Mouse (Mus musculus): ENCODE data around the gene Dlg1.

Gene Dlg1

GRCm38 (mm10) chr16:31737761-31738160 is 74.5 kb downstream of the Dlg1 start:
- no peak for DNase-seq (ENCODE audit: low spot score)

GRCm38 (mm10) chr16:31740271-31740670 is 77.0 kb downstream of the Dlg1 start:
- DNase-seq (ENCODE audit: low spot score), result no peak

GRCm38 (mm10) chr16:31740704-31741103 is 77.5 kb downstream of the Dlg1 start:
- no peak for DNase-seq (ENCODE audit: low spot score)

- DNase-seq (ENCODE audit: low spot score), result peak; percentile 53
Observed at GRCm38 (mm10) chr16:31750526-31750925, 87.3 kb downstream of the Dlg1 start.

- DNase-seq (ENCODE audit: low spot score), result no peak
Observed at GRCm38 (mm10) chr16:31754172-31755025, 91.2 kb downstream of the Dlg1 start.

- no peak for DNase-seq (ENCODE audit: low spot score)
Observed at GRCm38 (mm10) chr16:31755053-31755452, 91.8 kb downstream of the Dlg1 start.

- DNase-seq (ENCODE audit: low spot score), result no peak
Observed at GRCm38 (mm10) chr16:31756436-31756835, 93.2 kb downstream of the Dlg1 start.

- DNase-seq (ENCODE audit: low spot score), result no peak
Observed at GRCm38 (mm10) chr16:31757606-31758005, 94.4 kb downstream of the Dlg1 start.

- DNase-seq (ENCODE audit: low spot score), result no peak
Observed at GRCm38 (mm10) chr16:31759416-31759815, 96.2 kb downstream of the Dlg1 start.

- DNase-seq (ENCODE audit: low spot score), result no peak
Observed at GRCm38 (mm10) chr16:31766298-31766697, 103.1 kb downstream of the Dlg1 start.

GRCm38 (mm10) chr16:31766715-31767114 is 103.5 kb downstream of the Dlg1 start:
- peak; percentile 19 for DNase-seq (ENCODE audit: low spot score)

GRCm38 (mm10) chr16:31775924-31776323 is 112.7 kb downstream of the Dlg1 start:
- DNase-seq (ENCODE audit: low spot score), result no peak

- DNase-seq (ENCODE audit: low spot score), result no peak
Observed at GRCm38 (mm10) chr16:31781015-31781414, 117.8 kb downstream of the Dlg1 start.

GRCm38 (mm10) chr16:31790056-31790455 is 126.8 kb downstream of the Dlg1 start:
- no peak for DNase-seq (ENCODE audit: low spot score)

GRCm38 (mm10) chr16:31803644-31804043 is 140.4 kb downstream of the Dlg1 start:
- DNase-seq (ENCODE audit: low spot score), result no peak

- DNase-seq (ENCODE audit: low spot score), result no peak
Observed at GRCm38 (mm10) chr16:31826049-31826448, 162.8 kb downstream of the Dlg1 start.

- no peak for DNase-seq (ENCODE audit: low spot score)
Observed at GRCm38 (mm10) chr16:31830726-31831125, 167.5 kb downstream of the Dlg1 start.

- DNase-seq (ENCODE audit: low spot score), result no peak
Observed at GRCm38 (mm10) chr16:31832630-31833422, 169.6 kb downstream of the Dlg1 start.

- DNase-seq (ENCODE audit: low spot score), result no peak
Observed at GRCm38 (mm10) chr16:31834011-31834584, 170.9 kb downstream of the Dlg1 start.

- peak; percentile 14 for DNase-seq (ENCODE audit: low spot score)
Observed at GRCm38 (mm10) chr16:31834662-31835318, 171.5 kb downstream of the Dlg1 start.

- DNase-seq (ENCODE audit: low spot score), result no peak
Observed at GRCm38 (mm10) chr16:31837362-31837761, 174.1 kb downstream of the Dlg1 start.

- no peak for DNase-seq (ENCODE audit: low spot score)
Observed at GRCm38 (mm10) chr16:31844246-31844645, 181.0 kb downstream of the Dlg1 start.

All from MN1 (cell line).